Mouse (Mus musculus) adipocyte (in vitro differentiated cells): ENCODE results near the gene Kcnj10.

ENCODE experiments used
- DNase-seq: peaks from one replicate; pipeline ENCODE4 v3.0.0-alpha.2; 2016; ENCODE audit warnings: low spot score

Gene Kcnj10

DNA sequence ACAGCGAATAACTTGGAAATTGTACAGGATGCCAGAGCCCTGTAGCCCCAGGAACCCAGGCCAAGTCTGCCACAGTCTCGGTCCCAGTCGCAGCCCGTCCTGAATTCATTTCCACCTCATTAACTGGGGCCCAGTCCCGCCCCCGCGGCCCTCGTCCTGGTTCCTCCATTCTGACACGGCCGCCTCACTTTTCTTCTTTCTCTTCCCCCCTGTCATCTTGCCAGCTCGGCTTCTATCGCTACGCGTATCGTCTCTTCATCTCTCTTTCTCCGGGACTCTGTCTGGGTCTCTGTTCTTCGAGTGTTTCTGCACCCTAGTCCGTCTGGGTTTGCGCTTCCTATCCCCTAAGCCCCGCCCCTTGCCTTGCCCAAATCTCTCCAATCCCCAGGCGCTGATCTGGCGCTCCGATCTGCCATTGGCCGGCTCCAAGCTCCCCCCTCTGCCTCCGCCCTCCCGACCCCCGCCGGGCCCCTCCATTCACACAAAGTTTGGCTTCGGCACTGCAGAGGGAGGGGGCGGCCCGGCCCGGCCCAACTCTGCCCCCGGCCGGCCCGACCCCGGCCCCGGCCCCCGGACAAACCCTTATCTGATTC, at the start of gene Kcnj10:
TSS of gene Kcnj10 (plus strand) at position 482 of the 593 bp plus-strand sequence.
- no peak for DNase-seq

DNA sequence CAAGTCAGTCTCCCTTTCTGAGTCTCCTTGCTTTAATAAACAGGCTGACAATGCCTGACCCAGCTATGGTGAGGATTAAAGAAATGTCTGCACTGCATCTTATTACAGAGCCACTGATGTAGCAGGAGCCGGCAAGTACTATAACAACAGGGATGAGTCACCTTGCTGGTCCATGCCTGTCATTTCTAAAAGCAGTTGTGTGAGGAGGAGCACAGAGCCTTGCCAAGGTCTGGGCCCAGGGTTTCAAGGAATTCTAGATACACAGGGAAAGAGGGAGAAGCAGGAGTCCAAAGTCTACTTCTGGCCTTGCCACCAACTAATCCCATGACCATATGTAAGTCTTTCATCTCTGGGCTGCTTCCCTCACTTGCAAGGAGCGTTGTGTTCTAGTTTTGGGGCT, 48.1 kb upstream of the Kcnj10 start:
- DNase-seq = no peak

DNA sequence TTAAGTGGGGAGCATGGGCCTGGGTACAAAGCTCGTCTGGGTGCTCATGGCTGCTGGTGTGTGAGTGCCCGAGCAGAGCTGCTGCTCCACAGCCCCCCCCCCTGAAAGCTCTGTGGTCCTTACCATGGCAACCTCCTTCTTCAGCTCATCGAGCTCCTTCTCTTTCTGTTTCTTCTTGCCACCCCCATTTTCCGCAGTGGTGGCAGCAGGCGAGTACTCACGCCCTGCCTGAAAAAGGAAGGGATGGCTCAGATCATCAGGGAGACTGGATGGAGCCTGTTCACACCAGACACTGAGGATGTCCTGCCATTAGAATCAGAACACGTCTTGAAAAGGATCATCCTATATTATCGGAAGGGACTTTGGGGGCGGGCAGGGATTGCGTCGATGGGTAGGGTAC, 47.6 kb upstream of the Kcnj10 start:
- no peak for DNase-seq

DNA sequence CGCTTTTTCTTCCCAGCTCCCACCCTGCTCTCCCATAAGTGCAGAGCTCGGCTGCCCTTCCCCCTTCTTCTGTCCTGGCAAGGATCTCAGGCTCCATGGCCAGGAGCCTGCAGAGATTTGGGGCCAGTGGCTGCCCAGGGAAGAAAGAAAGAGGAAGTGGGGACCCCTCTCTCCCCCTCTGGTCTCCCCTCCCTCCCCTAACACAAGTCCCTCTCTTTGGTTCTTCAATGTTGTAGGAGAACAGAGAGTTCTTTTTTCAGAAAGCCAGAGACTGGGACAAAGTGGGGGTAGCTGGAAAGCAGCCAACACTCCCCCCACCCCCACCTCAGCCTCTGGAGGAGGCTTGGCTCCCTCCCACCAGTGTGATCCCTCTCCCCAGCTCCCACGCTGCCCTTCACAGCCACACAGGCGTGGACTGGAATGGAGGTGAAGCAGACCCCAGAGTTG, 45.2 kb upstream of the Kcnj10 start:
- DNase-seq = no peak

DNA sequence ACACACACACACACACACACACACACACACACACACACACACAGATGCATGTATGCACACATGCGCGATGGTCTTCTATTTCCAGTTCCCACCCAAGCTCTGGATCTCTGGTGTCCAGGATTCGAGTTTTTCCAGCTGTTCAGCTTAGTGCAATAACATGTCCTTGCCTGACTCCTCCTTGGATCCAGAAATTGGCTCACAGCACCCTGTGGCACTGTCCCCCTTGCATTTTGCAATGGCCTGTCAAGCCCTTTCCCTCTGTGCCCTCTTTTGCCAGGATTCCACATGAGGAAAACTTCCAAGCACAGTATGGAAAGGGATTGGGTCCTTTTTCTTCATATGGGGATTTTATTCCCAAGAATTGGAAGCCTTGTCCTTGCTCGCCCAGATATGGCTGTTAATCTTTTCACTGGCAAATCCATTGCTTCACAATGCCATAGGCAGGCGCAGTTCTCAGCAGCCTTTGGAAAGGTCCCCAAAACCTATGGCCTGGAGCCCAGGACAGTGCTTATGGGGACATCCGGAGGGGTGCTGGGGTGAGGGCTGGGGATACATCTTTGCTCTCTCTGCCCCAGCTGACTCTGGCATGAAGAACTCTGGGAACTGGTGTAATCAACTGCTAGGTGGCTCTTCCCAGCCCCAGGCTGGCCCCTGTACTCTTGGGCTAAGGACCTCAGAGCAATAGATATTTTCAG, 44.0 kb upstream of the Kcnj10 start:
- DNase-seq = peak; percentile 93

DNA sequence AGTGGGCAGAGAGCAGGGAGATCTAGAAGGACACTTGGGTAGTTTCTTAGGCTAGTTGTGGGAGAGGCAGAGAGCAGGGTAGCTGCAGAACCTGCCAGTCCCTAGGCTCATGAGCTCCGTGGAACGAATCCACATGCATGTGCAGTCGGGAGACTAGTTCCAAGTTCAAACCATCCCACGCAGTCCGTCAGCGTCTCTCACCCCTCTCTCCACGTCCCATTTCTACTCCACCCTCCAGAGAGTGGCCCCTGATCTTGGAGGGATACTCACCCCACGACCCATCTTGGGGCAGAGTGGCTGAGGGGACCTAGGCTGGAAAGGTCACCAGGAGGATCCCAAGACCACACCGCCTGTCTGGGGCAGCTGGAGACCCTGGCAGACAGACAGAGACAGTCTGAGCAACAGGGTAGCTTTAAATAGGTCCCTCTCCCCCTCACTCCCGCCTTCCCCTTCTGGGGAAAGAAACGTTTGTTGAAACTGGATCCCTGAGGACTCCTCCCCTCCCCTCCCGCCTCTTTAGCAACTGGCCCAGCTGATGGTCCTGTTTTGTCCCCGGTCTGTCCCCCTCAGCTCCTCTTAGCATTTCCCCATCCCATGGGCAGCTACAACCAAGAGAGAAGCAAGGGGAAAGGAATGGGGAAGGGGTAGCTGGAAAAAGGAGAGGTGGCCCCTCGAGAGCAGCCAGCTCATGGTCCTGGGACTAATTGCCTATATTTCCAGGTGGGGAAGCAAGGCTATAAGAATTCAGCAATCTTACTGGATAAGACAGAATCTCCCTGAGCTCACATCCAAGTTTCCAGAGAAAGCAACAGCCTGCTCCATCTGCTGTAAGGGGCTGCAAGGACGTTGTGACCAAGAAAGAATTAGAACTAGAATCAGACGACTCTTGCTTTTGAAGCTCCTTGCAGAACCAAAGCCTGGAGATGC, 43.1 kb upstream of the Kcnj10 start, which contains the start of gene Atp1a2:
TSS of gene Atp1a2 (minus strand) at position 454 of the 927 bp plus-strand sequence.
- DNase-seq = peak; percentile 73

DNA sequence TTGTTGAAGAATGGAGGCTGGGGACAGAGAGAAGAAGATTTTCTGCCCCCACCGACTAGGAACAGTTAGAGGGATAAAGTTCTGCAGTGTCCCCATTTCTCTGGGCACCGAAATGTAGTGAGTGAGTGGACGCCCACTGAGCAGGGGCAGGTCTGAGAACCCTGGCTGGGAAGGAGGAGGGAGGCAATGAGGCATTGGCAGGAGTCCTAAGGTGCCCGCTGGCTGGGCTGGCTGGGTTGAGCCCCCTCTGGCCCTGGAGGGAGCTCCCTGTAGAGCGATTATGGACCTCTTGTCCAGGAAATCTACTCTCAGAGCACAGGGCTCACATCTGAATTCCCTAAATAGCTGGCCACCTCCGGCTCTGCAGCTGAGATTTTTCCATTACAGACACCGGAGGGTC, 41.5 kb upstream of the Kcnj10 start:
- DNase-seq = no peak

DNA sequence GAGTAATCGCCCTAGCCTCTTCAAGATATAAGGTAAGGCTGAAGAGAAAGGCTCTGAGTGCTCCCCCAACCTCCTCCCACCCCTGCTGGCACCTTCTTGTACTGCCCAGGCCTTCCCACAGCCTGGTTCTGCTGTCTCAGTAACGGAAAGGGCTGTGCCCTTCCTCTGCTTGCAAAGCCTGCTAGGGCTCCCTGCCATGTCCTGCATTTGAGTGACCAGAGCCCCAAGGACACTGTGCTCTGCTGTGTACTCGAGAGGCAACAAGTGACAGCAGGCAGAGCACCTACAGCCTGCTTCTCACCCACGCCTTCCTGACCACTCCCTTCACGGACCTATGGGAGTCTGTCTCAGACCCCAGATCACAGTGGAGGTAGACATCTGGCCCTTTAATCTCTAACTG, 40.8 kb upstream of the Kcnj10 start:
- DNase-seq = peak; percentile 46

DNA sequence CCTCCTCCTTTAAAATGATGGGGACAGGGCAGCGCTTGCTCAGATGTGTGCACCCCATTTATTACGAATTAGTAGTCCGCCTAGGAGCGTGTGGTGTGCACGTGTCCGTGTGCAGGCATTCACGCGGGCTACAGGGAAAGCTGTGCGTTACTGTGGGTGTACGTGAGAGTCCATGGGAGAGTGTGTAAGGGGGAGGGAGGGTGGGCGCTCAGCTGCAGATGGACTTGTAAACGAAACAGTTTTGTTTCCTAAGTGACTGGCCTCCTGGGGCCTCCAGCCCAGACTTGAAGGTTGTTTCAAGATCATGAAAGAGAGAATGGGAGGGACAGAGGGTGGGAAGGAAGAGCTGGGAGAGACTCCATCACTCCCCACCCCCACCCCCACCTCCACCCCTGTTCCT, 39.8 kb upstream of the Kcnj10 start:
- DNase-seq = no peak

DNA sequence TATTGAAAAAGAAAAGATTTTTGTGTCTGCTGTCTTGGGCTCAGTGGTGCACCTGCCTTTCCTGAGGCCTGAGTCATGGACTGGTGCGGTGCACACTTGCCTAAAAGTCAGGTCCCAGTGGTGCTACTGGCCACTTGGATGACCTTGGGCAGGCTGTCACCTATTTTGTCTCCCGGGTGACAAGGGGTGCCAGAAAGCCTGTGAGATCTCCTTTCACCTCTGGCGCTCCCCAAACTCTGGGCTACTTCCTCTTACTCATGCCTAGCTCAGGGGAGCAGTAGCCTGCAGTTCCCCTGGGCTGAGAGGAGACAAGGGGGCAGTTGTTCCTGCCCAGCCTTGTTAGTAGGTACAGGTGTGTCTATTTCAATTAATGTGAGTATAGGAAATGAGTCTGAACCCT, 38.7 kb upstream of the Kcnj10 start:
- DNase-seq = no peak

DNA sequence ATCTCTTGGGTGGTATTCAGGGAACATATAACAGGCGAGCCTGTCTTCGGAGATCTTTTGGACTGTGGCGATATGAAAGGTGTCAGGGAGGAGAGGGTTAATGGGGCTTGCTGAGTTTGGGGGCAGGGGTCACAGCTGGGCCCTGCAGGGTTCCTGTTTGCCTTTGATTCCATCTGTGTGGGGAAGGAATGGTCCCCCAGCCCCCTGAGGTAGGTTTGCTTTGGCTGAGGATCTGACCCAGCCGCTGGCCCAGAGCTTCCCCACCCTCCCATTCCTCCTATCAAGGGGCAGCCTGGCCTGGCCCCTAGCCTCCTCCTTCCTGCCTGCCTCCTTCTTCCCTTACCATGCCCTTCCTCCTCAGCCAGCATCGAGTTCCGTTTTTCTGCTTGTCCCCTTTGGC, 38.2 kb upstream of the Kcnj10 start:
- no peak for DNase-seq

DNA sequence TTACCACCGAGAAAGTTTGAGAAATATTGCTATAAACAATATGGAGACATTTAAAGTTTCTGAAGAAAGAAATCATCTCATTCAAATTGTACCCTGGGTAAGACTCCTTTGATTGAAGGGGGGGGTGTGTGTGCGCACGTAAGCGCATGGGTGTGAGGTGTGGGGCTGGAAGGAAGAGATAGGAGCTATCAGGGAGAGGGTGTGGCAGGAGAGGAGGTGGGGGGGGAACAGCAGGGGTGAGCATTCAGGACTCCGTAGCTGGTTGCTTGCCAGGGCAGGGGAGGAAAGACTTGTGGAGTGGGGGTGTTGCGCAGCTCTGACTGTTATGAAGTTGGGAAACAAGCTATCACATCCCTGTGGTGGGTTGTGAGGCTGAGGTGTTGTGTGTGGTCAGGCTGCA, 36.6 kb upstream of the Kcnj10 start:
- no peak for DNase-seq

DNA sequence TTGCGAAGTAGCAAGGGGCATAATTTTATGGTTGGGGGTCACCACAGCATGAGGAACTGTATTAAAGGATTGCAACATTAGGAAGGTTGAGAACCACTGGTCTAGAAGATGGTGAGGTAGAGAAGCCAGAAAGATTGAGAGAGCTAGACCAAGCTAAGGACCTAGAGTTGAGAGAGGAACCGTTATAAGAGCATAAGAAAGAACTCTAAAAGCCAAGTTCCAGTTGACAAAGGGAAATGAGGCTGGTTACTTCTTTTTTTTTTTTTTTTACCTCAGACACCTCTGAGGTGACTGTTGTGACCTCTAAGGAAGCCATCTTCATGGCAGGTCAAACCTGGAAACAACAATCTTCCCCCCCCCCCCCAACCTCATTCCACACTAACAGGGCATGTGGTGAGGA, 35.9 kb upstream of the Kcnj10 start:
- DNase-seq = no peak

DNA sequence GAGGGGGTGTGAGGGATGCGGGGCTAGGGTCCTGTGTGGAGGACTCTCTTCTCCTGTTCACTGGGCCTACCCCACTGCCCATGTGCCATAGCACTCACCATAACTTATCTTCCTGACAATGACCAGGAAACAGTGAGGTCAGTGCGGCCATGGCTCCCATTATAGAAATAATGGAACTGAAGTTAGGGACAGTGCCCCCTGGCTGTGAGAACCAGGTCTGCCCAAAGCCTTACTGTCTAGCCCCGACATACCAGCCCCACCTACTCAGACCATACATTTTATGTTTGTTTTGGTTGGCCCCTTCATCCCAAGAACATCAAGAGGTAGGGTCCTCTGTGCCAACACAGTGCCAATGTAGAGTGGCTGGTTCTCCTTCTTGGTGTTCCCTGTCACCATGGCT, 35.4 kb upstream of the Kcnj10 start:
- no peak for DNase-seq

DNA sequence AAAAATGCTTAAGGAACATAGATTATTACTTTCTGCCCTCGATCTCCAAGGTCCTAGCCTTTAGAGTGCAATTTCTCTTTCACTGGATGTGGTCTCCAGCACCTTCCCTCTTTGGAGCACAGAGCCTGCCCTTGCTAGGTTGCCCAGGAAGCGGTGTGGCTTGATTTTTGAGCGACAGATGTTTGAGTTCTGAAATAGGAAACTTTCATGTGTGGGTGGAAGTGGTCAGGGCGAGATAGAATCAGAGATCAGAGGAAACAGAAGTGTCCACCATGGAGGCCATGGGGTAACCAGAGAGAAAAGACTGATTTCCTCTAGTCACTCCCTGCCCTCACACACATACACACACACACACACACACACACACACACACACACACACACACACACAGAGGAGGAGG, 34.8 kb upstream of the Kcnj10 start:
- no peak for DNase-seq

DNA sequence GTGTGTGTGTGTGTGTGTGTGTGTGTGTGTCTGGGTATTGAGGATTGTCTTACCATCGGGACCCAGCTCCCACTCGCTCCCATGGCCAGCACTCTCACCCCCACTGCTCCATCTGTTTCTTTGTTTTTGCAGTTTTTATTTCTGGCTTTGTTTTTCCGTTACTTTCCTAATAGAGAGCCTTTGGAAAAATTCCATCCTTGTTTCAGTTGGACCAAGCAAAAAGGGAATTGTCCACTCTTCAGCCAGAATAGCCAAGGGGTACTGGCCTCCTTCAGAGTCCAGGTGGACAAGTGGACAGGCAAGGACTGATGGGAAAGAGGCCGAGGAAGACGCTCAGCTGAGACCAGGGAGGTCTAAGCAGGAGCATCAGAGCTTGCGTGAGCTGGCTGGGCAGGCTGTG, 34.1 kb upstream of the Kcnj10 start:
- DNase-seq = no peak

DNA sequence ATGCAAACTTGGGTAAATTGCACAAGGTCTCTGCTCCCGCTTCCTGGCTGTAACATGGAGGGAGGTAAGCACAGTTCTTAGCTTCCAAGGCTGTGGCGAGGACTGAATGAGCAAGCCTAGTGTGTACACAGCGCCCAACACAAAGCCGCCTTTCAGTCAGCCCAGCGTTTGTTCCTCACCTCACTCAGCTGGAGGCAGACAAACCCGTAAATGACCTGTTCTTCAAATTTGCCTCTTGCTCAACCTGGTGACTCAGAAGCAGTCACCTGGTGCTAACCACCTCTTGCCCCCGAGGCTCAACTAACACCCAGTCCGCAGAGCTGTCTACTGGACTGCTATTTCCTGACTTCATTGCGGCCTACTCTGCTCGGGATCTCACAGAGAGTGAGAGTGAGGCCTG, 33.1 kb upstream of the Kcnj10 start:
- no peak for DNase-seq

DNA sequence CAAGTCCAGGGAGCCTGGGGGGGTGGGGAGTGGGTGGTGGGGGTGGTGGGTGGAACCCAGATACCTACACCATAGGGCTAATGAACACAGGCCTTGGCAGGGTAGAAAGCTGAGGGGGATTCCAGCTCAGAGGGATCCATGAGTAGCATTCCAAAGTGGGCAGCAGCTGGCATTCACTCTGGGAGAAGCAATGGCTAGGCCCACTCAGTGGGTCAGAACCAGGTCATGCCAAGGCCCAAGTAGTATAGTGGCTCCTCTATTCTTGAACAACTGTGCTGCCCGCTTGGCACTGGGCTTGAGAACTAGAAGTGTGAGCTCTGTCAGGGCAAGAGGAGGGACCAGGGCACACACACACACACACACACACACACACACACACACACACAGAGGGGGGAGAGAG, 32.6 kb upstream of the Kcnj10 start:
- DNase-seq = no peak

DNA sequence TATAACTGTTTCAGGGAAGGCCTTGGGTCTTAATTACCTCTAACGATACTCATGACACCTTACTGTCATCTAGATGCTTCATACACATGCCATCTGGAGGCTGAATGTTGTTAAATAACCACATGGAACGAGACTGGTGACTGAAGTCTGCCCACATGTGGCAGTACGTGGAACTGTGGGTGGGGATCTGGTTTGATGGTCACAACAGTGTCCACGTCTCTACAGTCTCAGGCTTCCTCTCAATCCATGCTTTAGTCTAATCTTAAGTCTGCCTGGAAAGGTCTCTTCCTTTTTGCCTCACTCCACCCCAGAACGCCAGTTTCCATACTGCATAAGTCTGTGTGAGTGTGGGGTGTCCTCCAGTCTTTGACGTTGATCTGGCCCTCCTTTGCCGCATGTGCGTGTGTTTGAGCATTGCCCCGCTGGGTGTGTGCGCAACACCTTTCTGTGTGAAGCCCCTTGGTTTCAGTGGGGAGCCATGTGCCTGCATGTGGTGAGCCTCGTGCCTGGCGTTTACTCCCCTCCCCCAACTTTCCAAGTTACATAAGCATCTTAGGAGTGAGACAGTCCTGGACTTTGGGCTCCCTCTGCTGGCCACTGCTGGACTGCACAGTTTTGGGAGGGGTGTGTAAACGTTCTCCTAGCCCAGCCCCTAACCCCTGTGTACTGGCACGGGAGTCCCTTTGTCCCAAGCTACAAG, 31.2 kb upstream of the Kcnj10 start:
- DNase-seq = peak; percentile 98

DNA sequence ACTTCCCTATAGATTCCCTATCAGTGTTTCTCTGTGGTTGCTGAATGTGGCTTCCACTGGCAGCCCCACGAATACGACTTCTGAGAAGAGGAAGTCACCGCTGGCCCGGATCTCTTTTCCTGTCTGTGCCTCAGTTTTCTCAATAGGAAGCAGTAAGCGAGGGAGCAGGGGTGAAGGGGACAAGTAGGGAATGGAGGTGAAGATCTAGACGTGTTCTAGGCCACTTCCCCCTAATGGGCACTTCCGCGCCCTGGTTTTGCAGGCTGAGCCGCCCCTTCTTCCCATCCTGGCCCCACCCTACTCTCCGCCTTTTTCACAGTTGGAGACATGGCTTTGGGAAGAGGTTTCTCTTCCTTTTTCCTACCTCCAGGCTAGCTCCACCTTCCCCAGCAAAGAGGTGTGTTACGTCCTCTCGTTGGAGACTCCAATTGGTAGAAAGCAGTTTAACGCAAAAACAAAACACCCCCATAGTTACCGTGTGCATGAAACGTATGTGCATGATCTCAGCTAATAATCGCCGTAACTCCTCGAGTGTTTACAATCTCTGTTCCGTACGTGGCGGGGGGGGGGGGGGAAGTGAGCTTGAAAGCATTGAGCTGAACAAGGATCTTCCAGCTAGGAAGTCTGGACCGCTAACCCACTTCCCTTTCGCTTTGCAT, 29.6 kb upstream of the Kcnj10 start:
- no peak for DNase-seq

DNA sequence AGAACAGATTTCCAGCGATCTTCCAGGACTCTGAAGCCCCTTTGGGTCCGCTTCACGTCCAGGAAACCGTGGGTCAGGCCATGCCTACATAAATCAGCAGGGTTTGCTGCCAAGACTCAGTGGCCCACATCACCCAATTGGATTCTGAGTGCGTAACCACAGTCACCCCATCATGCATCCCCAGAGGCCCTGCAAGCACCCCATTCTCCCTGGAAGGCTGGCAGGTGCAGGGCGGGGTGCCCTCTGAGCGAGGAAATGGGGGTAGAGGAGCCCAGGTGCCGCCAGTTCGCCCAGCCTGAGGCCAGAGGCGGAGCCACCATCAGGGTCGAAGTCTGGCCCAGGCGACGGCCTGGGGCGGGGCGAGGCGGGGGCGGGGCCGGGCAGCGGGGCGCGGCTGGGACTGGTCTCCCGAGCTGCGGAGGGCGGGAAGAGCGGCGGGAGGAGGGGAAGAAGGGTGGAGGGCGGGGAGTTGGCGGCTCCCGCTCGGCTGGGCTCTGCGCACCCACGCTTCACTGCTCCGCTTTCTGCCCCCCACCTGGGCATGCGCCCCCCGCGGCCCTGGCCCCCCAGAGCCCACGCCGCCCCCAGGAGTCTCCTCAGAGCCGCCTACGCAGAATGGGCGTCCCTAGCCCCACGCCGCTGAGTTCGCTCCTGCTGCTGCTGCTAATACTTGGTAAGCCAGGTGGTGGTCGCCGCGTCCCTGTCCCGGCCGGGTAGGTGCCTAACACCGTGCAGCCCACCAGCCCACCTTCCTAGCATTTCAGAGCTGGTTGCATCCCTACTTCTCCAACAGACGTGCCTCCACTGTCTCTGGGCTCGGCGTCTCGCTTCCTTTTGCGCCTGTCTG, 28.9 kb upstream of the Kcnj10 start:
- peak; percentile 84 for DNase-seq
